Mouse (Mus musculus) macrophage (primary cell): ENCODE results near the gene Mbl2. TPM values are rescaled to one million over a fixed set of nuclear protein-coding genes. Genes with fewer than 3 reads are reported as not detected.

Experiments used
- H3K27ac ChIP-seq: fragments of 350-480 bp; formaldehyde crosslinking; 2 replicates; pipeline ENCODE4 v1.9.0; 2021
- H3K36me3 ChIP-seq: fragments of 350-480 bp; formaldehyde crosslinking; 2 replicates; pipeline ENCODE4 v1.9.0; 2021; ENCODE audit errors: inconsistent target
- H3K4me3 ChIP-seq: fragments of 350-480 bp; formaldehyde crosslinking; 2 replicates; pipeline ENCODE4 v1.9.0; 2021; ENCODE audit errors: inconsistent target
- H3K79me2 ChIP-seq: fragments of 350-480 bp; formaldehyde crosslinking; 2 replicates; pipeline ENCODE4 v1.9.0; 2021; ENCODE audit errors: inconsistent target
- WGBS: methylation state at CpG from one replicate; pipeline ENCODE4 v1.1.7; 2026; ENCODE audit warnings: inconsistent platforms; ENCODE audit not compliant: missing documents; 5-methylcytosine and 5-hydroxymethylcytosine counted together
- polyA plus RNA-seq: library from polyadenylated mRNA; stranded (reverse); fragments of 250-400 nt; gene quantifications from 3 replicates; pipeline ENCODE4 v1.2.4, GENCODE M21; 2018; ENCODE audit warnings: inconsistent platforms

Gene Mbl2
- polyA plus RNA-seq, 1 experiment from 2014 or later = not detected

- 25% methylated on average over 11 of the region's 11 CpGs for WGBS
Measured at GRCm38 (mm10) chr19:30247359-30247758, 14.6 kb downstream of the Mbl2 start.

DNA sequence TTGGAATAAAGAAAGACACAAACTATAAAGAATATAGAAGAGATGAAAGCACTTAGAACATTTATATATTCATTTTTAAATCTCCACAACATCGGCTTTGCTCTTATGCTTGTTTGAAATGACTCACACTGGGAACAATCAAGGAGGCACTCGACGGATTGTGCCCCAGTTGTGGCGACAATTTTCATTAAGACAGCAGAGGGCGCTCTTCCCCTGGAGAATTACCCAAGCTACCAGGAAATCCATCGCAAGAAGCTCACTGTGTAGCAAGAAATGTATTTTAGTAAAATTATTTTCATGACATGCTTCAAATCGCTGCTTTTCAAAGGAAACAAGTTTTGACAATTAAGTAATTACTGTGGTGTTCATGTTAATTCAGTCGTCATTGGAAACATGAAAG, 16.1 kb downstream of the Mbl2 start:
- no peaks in the 10 kb centered on the region for H3K36me3 ChIP-seq
- WGBS = 6% methylated on average over 8 of the region's 8 CpGs
- H3K27ac ChIP-seq = no peak overlapping the region
- H3K4me3 ChIP-seq = no peak overlapping the region
- no peaks in the 10 kb centered on the region for H3K79me2 ChIP-seq

More at GRCm38 (mm10) chr19:30247359-30247758, 14.6 kb downstream of the Mbl2 start:
- H3K4me3 ChIP-seq = no peak overlapping the region
- no peak overlapping the region for H3K27ac ChIP-seq
- no peaks in the 10 kb centered on the region for H3K79me2 ChIP-seq
- H3K36me3 ChIP-seq = no peaks in the 10 kb centered on the region

DNA sequence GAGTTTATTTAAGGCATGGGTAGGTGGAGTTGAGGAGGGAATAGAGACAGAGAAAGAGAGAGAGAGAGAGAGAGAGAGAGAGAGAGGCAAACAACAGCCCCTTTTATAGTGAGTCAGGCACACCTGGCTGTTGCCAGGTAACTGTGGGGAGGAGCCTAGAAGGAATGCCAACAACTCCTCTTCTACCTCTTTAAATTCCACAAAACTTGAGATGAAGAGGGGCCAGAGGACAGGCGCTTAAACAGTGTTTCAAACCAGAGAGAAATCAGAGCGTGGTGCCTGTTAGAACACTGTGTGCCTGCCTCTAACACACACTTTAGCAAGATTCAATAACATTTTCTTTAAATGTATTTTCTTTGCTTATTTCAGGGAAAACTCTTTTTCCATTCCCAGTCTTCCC, 19.5 kb downstream of the Mbl2 start:
- Histone ChIP-seq H3K27ac (no peak overlapping the region), H3K79me2 (no peaks in the 10 kb centered on the region), H3K36me3 (no peaks in the 10 kb centered on the region), H3K4me3 (no peak overlapping the region)
- WGBS = 100% methylated on average over 2 of the region's 2 CpGs

DNA sequence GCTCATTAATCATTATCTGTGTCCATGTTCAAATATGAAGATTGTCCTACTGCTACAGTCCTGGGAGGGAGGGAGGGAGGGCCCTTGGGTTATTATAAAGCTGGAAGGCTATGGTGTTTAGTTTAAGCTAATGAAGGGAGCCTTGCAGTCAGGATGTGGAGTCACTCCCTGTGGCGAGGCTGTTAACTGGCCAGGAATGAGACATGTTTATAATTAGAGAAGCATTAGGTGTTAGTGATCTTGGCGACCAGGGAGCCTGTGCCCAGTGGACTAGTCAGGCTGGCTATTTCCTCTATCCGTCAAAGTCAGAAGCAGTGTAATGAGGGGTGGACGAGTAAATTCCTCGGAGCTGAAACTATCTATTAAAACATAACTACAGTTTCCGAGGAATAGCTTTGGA, 23.6 kb downstream of the Mbl2 start:
- no peak overlapping the region for H3K4me3 ChIP-seq
- no peaks in the 10 kb centered on the region for H3K36me3 ChIP-seq
- WGBS = 80% methylated on average over 6 of the region's 6 CpGs

GRCm38 (mm10) chr19:30281125-30281524, 48.4 kb downstream of the Mbl2 start:
- WGBS = 46% methylated on average over 5 of the region's 5 CpGs
- Histone ChIP-seq H3K27ac (no peak overlapping the region), H3K79me2 (no peaks in the 10 kb centered on the region), H3K36me3 (no peaks in the 10 kb centered on the region), H3K4me3 (no peak overlapping the region)

More for the DNA sequence above, 23.6 kb downstream of the Mbl2 start:
- no peaks in the 10 kb centered on the region for H3K79me2 ChIP-seq
- H3K27ac ChIP-seq = no peak overlapping the region

DNA sequence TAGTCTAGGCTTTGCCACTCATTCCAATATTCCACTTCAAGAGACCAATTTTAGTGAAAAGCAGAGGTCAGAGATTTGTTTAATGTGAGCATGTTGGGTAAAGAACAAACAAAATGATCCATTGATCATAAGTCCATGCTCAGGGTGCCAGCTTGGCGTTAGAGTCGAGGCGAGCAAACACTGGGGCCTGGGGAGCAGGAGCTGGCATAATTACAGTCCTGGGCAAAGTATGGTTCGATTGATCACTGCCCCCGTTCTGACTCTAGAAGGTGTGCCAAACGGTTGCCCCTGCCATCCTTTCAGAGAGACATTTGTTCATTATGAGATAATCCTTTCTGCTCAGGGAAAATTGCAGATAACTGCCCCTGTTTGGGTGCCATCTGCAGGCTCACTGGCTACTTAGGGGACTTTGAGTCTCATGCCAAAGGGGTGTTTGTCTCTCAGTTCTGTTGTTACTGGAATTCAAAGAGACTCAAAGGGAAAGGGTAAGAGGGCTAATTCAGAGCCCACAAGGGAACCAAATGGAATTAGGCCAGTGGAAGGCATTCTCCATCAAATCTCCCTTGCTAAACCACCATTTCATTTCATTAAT, 55.3 kb downstream of the Mbl2 start:
- no peaks in the 10 kb centered on the region for H3K36me3 ChIP-seq
- no peaks in the 10 kb centered on the region for H3K79me2 ChIP-seq
- no peak overlapping the region for H3K4me3 ChIP-seq
- 90% methylated on average over 6 of the region's 6 CpGs for WGBS
- H3K27ac ChIP-seq = no peak overlapping the region

Other genes starting within 250 kb of the Mbl2 start
- not detected in 3 replicates for gene Trpd52l3, start 229.2 kb upstream of the Mbl2 start, polyA plus RNA-seq
- 43.7 to 57.4 TPM (median 51.4 TPM) in 3 replicates for gene Uhrf2, start 202.4 kb upstream of the Mbl2 start, polyA plus RNA-seq
- gene Gldc, start 57.5 kb upstream of the Mbl2 start, polyA plus RNA-seq = 0.07 to 0.10 TPM in 2 of 3 replicates, not detected in the other